Mouse (Mus musculus) neural tube, embryonic 10.5 days (tissue): ENCODE measurements around the gene Cacna1d.

Source experiments
- DNase-seq: peaks from one replicate; pipeline ENCODE4 v3.0.0-alpha.2; 2017; ENCODE audit warnings: low spot score; ENCODE audit errors: extremely low spot score

The Cacna1d gene

GRCm38 (mm10) chr14:30331856-30332255 is 159.4 kb downstream of the Cacna1d start:
- DNase-seq, result no peak

- DNase-seq, result no peak
Observed at GRCm38 (mm10) chr14:30330416-30331181, 160.7 kb downstream of the Cacna1d start.

- no peak for DNase-seq
Observed at GRCm38 (mm10) chr14:30329109-30329508, 162.1 kb downstream of the Cacna1d start.

GRCm38 (mm10) chr14:30327452-30327851 is 163.8 kb downstream of the Cacna1d start:
- DNase-seq, result no peak

- DNase-seq, result no peak
Observed at GRCm38 (mm10) chr14:30327051-30327450, 164.2 kb downstream of the Cacna1d start.

GRCm38 (mm10) chr14:30326226-30326625 is 165.0 kb downstream of the Cacna1d start:
- no peak for DNase-seq

- DNase-seq, result no peak
Observed at GRCm38 (mm10) chr14:30324994-30325393, 166.3 kb downstream of the Cacna1d start.

- no peak for DNase-seq
Observed at GRCm38 (mm10) chr14:30318715-30319437, 172.4 kb downstream of the Cacna1d start.

- no peak for DNase-seq
Observed at GRCm38 (mm10) chr14:30318293-30318692, 173.0 kb downstream of the Cacna1d start.

- no peak for DNase-seq
Observed at GRCm38 (mm10) chr14:30317616-30318015, 173.6 kb downstream of the Cacna1d start.

GRCm38 (mm10) chr14:30311206-30311889 is 179.9 kb downstream of the Cacna1d start:
- DNase-seq, result no peak

- DNase-seq, result no peak
Observed at GRCm38 (mm10) chr14:30310236-30310635, 181.0 kb downstream of the Cacna1d start.

GRCm38 (mm10) chr14:30306221-30306620 is 185.0 kb downstream of the Cacna1d start:
- no peak for DNase-seq

- DNase-seq, result no peak
Observed at GRCm38 (mm10) chr14:30299946-30300345, 191.3 kb downstream of the Cacna1d start.

- no peak for DNase-seq
Observed at GRCm38 (mm10) chr14:30297492-30297891, 193.8 kb downstream of the Cacna1d start.

GRCm38 (mm10) chr14:30292135-30292463 is 199.2 kb downstream of the Cacna1d start:
- no peak for DNase-seq

GRCm38 (mm10) chr14:30291389-30292134 is 199.7 kb downstream of the Cacna1d start:
- no peak for DNase-seq

- DNase-seq, result no peak
Observed at GRCm38 (mm10) chr14:30284446-30284845, 206.8 kb downstream of the Cacna1d start.

GRCm38 (mm10) chr14:30284022-30284421 is 207.2 kb downstream of the Cacna1d start:
- DNase-seq, result no peak

GRCm38 (mm10) chr14:30275572-30275971 is 215.7 kb downstream of the Cacna1d start:
- DNase-seq, result no peak

- DNase-seq, result no peak
Observed at GRCm38 (mm10) chr14:30272976-30273375, 218.3 kb downstream of the Cacna1d start.

- no peak for DNase-seq
Observed at GRCm38 (mm10) chr14:30272523-30272922, 218.7 kb downstream of the Cacna1d start.
